Mouse (Mus musculus): ENCODE results near the gene Ribc1.

Gene Ribc1

DNA sequence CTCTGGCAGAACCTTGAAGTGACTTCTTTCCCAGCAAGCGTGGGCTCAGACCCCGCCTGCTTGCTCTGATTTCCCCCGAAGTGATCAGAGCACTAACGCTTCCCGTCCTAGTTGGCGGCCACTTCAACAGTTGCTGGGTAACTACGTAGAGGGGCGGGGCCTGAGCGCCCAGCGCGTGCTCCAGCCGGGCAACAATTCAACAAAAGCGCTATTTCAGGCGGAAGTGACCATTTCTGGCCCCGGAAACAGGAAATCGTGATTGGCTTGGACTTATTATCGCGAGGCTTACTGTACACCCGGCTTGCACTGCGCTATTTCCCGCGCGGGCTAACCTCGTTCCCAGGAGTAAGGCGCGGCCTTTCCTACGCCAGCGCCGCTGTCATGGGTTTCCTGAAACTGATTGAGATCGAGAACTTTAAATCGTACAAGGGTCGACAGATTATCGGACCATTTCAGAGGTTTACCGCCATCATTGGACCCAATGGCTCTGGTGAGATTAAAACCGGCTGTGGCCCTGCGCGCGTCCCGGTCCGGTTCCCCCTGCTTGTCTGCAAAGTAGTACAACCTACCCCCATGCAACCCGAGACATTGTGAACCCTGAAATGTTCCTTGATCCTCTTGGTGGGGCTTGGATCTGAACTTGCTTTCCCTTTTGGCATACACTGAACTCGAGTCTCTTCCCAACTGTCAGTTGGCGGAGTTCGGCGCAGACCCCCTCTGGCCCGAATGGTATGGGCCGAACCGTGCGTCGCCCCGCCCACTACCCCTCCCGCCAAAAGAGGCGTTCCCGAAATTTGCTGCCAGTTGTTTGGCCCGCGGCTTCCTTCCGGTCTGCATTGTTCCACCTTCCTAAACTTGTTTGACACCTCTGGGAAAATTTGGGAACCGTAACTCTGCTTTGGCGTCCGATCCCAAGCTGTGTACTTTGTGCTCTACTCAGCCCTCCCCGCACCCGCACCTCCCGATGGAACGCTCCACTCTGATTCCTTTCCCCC, at the start of gene Ribc1, which contains the start of gene Smc1a:
Gene Ribc1 (minus strand): TSS at position 145 of the 995 bp plus-strand sequence.
Gene Smc1a (plus strand): TSS at position 278 of the 995 bp plus-strand sequence.
- peak; percentile 88 for DNase-seq (ENCODE audit: low spot score)

DNA sequence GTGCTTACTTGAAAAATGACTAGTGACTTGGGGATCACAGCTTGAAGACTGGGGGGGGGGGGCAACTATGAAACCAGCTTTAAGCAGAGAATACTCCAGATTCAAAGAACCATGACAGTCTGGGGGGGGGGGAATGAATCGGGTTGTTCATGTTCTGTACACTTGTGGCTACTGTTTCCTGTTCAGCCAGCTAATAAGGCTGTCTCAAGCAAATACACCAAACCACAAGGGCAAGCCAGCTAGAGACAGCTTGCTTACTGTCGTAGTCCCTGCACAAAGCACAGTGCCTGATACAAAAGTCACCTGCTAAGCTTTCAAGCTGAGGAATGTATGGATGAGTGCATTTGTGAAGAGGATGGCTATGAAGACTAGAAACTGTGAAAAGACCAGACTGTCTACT, 49.6 kb upstream of the Ribc1 start:
- DNase-seq (ENCODE audit: low spot score) = no peak

DNA sequence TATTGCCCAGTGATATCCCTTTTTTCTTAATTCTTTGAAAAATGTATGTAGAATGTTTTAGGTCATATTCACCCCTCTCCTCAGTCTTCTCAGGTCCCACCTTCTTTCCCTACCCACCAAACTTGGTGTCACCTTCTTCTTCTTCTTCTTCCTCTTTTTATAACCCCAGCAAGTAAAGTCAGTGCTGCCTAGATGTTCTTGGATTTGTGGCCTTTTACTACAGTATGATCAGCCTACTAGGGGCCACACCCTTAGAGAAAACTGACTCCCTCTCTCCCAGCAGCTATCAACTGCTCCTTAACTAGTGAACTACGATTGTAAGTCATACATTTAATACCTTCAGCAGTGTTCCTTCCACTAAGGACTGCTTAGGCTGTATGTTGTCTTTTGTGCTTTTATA, 38.0 kb upstream of the Ribc1 start:
- no peak for DNase-seq (ENCODE audit: low spot score)

DNA sequence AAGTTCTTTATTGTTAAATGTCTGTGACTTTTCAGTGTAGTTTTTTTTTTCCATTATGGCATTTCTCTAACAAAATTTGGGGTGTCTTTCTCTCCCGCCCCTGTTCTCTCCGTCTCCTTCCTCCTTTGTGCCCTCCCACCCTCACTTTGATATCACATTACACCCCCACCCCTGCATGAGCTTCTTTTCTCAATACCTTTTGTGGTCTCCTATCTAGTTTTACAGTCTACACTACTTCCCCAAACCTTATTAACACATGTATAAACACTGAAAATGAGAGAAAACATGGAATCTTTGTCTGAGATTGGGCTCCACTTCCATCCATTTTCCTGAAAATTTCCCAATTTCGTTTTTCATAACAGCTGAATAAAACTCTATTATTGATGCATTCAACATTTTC, 36.5 kb upstream of the Ribc1 start:
- DNase-seq (ENCODE audit: low spot score) = no peak

DNA sequence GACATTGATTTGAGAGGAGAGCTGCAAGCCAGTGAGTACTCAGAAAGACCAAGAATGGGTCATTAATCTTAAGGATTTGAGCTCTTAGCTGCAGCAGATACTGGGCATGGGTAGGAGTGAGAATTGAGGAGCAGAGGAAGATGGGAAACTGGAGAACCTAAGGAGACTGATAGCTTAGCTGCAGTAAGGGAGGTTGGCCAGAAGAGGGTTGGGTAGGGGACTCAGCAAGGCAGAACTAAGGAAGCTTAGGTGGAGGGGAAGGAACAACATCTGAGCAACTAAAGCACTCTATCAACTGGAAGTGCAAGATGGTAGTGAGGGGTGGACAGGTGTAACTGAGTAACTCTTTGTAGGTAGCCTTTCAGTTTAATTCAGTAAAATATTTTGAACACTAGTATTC, 31.1 kb upstream of the Ribc1 start:
- no peak for DNase-seq (ENCODE audit: low spot score)

DNA sequence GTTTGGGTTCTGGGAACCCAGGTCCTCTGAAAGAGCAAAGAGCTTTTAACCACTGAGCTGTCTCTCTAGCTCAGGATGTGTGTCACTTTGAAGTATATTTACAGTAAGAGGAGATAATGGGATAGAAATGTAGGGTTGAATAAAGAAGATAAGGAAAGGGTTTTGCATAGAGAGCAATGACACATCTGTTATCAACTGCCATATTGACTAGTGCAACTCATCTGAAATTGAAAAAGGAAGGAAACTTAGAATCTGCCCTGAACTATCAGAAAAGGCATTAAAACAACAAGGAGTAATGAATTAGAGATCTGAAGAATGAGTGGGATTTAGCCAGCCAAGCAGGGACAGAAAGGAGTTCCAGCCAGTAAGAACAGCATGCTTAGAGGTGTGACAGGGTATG, 23.8 kb upstream of the Ribc1 start:
- DNase-seq (ENCODE audit: low spot score) = peak; percentile 44

DNA sequence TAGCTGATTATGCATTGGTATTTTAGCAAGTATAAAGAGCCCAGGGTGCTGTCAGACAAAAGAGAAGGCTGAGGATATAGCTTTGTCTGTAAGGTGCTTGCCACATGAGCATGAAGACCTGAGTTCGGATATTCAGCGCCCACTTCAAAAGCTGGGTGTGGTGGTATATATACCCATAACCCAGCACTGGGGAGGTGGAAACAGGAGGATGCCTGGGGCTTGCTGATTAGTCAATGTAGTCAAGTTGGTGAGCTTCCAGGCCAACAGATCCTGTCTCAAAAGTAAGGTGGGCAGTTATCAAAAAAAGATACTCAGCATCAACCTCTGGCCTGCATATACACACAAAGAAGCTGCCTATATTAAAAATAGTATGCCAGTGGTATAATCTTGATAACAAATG, 3.2 kb upstream of the Ribc1 start:
- peak; percentile 46 for DNase-seq (ENCODE audit: low spot score)

DNA sequence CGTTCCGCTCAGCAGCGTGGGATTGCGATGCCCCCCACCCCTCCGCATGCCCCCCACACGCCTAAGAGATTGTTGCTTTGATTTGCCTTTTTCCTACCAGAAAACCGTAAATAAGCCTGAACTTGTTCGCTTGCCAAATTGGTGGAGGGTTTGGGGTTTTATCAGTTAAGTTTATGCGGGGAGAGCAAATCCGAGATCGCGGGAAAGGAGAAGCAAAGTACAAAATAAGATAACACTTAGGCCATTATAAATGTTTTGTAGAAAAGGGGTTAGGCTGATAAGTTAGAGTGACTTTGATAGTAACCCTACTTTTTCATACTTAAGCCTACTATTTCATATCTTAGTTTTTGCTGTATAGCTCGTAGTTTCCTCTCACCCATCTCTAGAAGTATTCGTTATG, 1.1 kb upstream of the Ribc1 start:
- DNase-seq (ENCODE audit: low spot score) = no peak

DNA sequence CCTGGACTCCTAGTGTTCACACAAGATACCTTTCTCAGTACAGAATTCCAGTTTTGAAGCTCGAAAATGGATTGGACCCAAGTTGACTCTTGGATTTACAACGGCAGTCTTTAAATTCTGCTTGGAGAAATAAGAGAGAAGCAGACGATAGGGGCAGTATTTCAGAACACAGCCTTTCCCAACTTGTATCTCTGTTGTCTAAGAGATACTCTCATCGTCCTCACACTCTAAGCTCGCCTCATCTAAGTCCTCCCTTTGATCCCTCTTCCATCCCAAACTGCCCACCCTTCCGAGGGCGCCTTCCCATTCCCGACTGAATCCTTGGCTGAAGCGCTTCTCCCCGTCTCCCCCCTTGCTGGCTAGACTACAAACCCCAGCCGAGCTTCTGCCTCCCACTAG, 344 bp downstream of the Ribc1 start:
- no peak for DNase-seq (ENCODE audit: low spot score)

DNA sequence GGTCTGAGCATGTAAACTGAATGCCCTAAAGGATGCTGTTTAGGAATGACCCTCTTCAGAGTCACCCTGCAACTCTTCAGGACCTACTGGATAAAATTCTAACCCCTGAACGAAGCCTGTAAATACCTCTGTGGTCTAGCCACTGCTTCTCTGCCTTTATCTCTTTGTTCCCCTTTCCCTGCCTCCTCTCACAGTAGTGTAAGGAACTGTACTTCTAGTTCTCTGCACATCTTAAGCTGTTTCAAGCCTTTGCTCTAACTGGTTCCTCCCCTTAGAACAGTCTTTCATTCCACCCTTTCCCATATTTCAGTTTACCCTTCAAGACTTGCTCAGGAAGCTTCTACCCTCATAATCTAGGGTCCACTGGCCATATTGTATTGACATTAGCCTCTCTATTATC, 8.2 kb downstream of the Ribc1 start:
- DNase-seq (ENCODE audit: low spot score) = no peak

DNA sequence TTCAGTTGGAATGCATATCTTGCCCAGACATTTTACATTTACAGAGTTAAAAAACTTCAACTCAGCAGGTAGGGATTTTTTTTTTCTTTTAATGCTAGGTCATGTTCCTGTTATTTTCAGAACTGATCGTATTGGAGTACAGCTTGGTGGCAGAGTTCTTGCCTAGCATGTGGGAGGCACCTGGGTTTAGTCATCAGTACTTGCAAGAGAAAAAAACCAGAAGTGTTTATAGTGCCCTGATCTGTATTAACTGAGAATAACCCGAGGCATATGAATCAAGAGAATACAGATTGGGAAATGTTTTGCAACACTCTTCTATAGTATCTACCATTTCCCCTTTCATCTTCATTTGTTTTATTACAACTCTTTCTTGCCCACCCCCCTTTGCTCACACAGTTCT, 13.2 kb downstream of the Ribc1 start:
- peak; percentile 6 for DNase-seq (ENCODE audit: low spot score)

DNA sequence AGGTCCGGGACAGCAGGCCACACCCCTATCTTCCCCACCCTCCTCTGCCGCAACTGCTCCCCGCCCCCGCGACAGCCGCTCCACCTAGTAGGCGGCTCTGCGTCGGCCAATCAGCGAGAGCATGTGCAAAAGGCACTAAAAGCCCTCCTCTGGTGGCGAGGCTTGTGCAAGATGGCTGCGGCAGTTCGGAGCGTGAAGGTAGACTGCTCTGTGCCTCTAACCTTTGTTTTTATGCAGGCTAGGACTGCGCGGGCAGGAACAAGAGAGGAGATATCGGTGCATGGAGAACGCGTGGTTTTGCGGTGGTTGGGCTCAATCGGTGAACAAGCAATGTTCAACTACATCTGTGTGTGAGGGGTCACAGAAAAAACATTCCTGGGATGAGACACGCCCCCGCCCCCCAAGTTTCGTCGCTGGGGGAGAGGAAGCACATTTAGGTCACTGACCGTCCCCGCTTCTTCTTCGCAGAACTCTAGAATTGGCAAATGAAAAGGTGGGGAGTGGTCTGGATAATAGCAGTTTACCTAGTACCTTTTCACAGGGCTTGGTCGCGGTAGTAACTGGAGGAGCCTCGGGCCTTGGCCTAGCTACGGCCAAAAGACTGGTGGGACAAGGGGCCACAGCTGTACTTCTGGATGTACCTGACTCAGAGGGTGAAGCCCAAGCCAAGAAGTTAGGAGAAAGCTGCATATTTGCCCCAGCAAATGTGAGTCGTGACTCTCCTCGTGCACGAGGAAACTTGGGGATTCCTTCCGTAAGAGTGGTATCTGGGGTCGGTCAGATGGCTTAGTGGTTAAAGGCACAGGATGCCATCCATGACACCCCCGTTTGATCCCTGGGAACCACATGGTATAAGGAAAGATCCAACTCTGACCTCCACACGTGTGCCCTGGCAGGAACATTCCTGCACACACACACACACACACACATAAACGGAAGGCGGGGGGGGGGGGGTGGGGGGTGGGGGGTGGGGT, 14.1 kb downstream of the Ribc1 start, which contains the start of gene Hsd17b10:
Gene Hsd17b10 (plus strand): TSS at position 109 of the 974 bp plus-strand sequence.
- peak; percentile 73 for DNase-seq (ENCODE audit: low spot score)

DNA sequence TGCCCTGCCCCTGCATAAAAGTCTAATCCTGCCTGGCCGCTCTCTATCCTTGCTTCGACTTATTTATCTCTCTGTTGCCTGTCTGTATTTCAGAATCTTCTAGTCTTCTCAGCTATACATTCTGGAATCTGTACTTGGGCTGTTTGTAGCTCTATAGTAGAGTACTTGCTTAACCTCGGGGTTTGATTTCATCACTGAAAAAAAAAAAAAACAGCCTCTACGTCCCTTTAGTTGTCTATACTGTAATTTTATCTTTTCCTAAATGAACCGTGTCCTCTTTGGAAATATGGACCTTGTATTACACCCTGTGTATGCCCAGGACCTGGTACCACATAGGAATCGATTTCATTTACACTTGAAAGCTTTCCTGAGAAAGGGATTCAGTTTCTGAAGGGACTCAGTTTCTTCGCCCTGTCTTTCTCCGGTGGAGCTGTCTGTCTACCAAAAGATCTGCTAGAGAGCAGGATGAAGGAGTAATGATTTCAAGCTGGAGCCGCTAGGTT, 14.9 kb downstream of the Ribc1 start:
- peak; percentile 5 for DNase-seq (ENCODE audit: low spot score)

DNA sequence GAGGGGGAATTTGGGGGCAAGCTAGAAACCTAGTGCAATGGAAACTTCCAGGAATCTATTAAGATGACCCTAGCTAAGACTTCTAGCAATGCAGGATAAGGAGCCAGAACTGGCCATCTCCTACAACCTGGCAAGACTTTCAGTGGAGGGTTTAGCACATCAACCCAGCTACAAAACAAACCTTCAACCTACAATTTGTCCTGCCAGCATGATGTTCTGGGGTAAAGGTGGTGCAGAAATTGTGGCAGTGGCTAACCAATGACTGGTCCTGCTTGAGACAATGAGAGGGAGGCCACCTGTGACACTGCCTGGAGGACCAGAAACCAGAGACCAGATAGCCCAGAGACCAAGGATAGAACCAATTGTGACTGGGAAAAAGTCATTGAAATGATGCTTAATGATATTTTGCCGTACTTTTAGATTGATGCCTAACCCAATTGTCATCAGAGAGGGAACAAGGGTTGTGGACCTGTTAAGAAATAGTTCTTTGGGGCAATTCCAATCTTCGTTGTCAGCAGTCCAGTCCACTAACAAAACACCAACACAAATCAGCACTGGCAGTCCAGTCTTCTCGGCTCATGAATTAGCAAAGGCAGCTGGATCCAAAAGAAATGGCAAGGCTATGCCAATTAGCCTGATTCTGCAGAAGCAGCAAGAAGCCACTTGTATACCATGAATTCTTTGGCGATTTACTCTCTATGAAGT, 16.9 kb downstream of the Ribc1 start:
- DNase-seq (ENCODE audit: low spot score) = no peak
